Mouse (Mus musculus) ES-CJ7 (cell line): ENCODE measurements at regions not wholly inside any gene's neighbourhood (a gene's known extent, or its start where the extent isn't known, plus 50 kb on each side); places are given as distances from the start of the nearest gene placed in this dataset.
A peak's percentile ranks its signal among the peaks of the same experiment; 100 is the strongest.

Experiments
- DNase-seq: peaks from one replicate; pipeline ENCODE4 v3.0.0; 2011; ENCODE audit warnings: low read depth, low spot score

GRCm38 (mm10) chr9:60995096-60995495, 200.8 kb downstream of the Uaca start:
- DNase-seq = no peak

- DNase-seq = peak; percentile 28
Measured at GRCm38 (mm10) chr9:60998086-60998785, 203.9 kb downstream of the Uaca start.

GRCm38 (mm10) chr9:60999001-60999529, 204.7 kb downstream of the Uaca start:
- DNase-seq = peak; percentile 44

- DNase-seq = no peak
Measured at GRCm38 (mm10) chr9:61000232-61000631, 205.9 kb downstream of the Uaca start.

GRCm38 (mm10) chr9:61002572-61002971, 208.2 kb downstream of the Uaca start:
- no peak for DNase-seq

GRCm38 (mm10) chr9:61008446-61008845, 214.1 kb downstream of the Uaca start:
- no peak for DNase-seq

- peak; percentile 52 for DNase-seq
Measured at GRCm38 (mm10) chr9:61011066-61011465, 216.7 kb downstream of the Uaca start.

- peak; percentile 53 for DNase-seq
Measured at GRCm38 (mm10) chr9:61012771-61013540, 218.6 kb downstream of the Uaca start.

- DNase-seq = no peak
Measured at GRCm38 (mm10) chr9:61014151-61014550, 219.8 kb downstream of the Uaca start.

GRCm38 (mm10) chr9:61015374-61015890, 221.1 kb downstream of the Uaca start:
- no peak for DNase-seq

- no peak for DNase-seq
Measured at GRCm38 (mm10) chr9:61016673-61017072, 222.3 kb downstream of the Uaca start.

GRCm38 (mm10) chr9:61019938-61020337, 225.6 kb downstream of the Uaca start:
- DNase-seq = peak; percentile 33

GRCm38 (mm10) chr9:61021810-61022209, 227.5 kb downstream of the Uaca start:
- no peak for DNase-seq

- DNase-seq = no peak
Measured at GRCm38 (mm10) chr9:61022371-61023026, 228.2 kb downstream of the Uaca start.

GRCm38 (mm10) chr9:61025341-61025740, 231.0 kb downstream of the Uaca start:
- DNase-seq = no peak

GRCm38 (mm10) chr9:61028775-61029401, 234.5 kb downstream of the Uaca start:
- no peak for DNase-seq

GRCm38 (mm10) chr9:61031699-61032447, 237.5 kb downstream of the Uaca start:
- DNase-seq = peak; percentile 29

GRCm38 (mm10) chr9:61032448-61033433, 238.4 kb downstream of the Uaca start:
- DNase-seq = no peak

- DNase-seq = no peak
Measured at GRCm38 (mm10) chr9:61033593-61033992, 239.3 kb downstream of the Uaca start.

- DNase-seq = no peak
Measured at GRCm38 (mm10) chr9:61042063-61042462, 247.7 kb downstream of the Uaca start.
